Mouse (Mus musculus): Measurements from ENCODE around the gene Zp2.

GRCm38 (mm10) chr7:120150257-120150656 lies 5.2 kb upstream of the Zp2 start:
- TF ChIP-seq GATA1 (IDR thresholded peaks at IDR 0.05; ENCODE audit: borderline replicate concordance, low read length) (no peak), CTCF (IDR thresholded peaks at IDR 0.05; ENCODE audit: low read depth, low read length) (no peak), TAL1 (conservative IDR thresholded peaks at IDR 0.05; ENCODE audit: low read depth, low read length) (no peak), GATA2 (IDR thresholded peaks at IDR 0.05; ENCODE audit: borderline replicate concordance, low read depth, low read length) (no peak), POLR2AphosphoS5 (IDR thresholded peaks at IDR 0.05; ENCODE audit: insufficient replicate concordance, low read depth, low read length) (no peak)

All from G1E (cell line).